Mouse (Mus musculus): Measurements from ENCODE around the gene Fads2. TPM values are rescaled to one million over a fixed set of nuclear protein-coding genes. Genes with fewer than 3 reads are reported as not detected.

The Fads2 gene
- polyA plus RNA-seq, 1 experiment, result 157 TPM

DNA sequence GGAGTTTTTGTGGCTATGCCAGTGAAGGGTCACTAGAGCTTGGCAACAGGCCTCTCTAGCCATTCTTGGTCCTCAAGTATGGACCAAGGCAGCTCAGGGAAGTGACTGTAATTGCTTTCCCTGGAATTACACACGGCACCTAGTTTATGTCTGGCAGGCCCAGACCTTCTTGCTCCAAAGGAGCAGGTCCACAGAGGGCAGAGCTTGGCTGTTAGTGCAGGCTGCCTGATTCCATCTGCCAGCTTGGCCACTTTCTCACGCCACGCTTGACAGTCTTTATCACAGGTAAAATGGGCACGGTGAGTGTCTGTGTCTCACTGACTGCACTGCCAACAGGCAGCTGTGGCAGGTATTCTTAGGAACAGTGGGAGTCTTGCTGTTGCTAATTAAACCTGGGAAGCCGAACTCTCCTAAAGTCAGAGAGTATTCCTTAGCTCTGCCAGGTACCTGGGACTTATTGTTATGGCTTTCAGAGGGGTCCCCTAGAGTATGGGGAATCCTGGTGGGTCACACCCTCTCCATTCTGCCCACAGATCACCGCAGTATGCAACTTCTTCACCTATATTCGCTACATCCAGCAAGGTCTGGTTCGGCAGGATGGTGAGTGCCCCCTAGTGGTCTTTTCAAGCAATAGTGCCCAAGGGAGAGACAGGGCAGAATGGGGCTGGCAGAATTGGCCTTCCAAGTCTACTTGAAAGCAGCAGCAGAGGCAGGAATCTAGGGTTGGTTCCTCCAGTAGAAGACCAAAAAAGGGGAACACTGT, 68.2 kb downstream of the Fads2 start:
- no peaks in the 10 kb centered on the region for H3K27me3 ChIP-seq (ENCODE audit: control insufficient read depth, insufficient read depth, insufficient read length)
- TF ChIP-seq USF1 (IDR thresholded peaks at IDR 0.05; ENCODE audit: low read depth) (no peak), CEBPB (IDR thresholded peaks at IDR 0.05; ENCODE audit: insufficient read depth, poor library complexity, severe bottlenecking) (no peak), POLR2AphosphoS2 (IDR thresholded peaks at IDR 0.05; ENCODE audit: insufficient read length, low read depth) (no peak), POLR2A (IDR thresholded peaks at IDR 0.05; ENCODE audit: insufficient read length, low read depth) (no peak), MYOD1 (IDR thresholded peaks at IDR 0.05; ENCODE audit: control insufficient read depth in 1 of 3, insufficient read length in 2 of 3, low read depth in 2 of 3) (no peak), MYOG (IDR thresholded peaks at IDR 0.05; ENCODE audit: control insufficient read depth in 1 of 3, insufficient read depth in 1 of 3, insufficient read length in 2 of 3, low read depth in 2 of 3) (no peak), REST (IDR thresholded peaks at IDR 0.05; ENCODE audit: insufficient read depth, insufficient read length) (no peak), E2F4 (IDR thresholded peaks at IDR 0.05; ENCODE audit: insufficient read depth) (no peak), SRF (IDR thresholded peaks at IDR 0.05; ENCODE audit: control insufficient read depth, insufficient read length, low read depth) (no peak), MAX (IDR thresholded peaks at IDR 0.05; ENCODE audit: low read depth) (no peak), TCF12 (IDR thresholded peaks at IDR 0.05; ENCODE audit: insufficient read depth, poor library complexity, severe bottlenecking) (no peak), TCF3 (IDR thresholded peaks at IDR 0.05; ENCODE audit: insufficient read length, low read depth) (no peak)
- H3K4me2 ChIP-seq (ENCODE audit: low read depth), result no peak overlapping the region
- no peak overlapping the region for H3ac ChIP-seq (ENCODE audit: control insufficient read depth, insufficient read length)
- no peak overlapping the region for H3K4me3 ChIP-seq
- H3K36me3 ChIP-seq (ENCODE audit: control insufficient read depth, insufficient read depth), result no peaks in the 10 kb centered on the region
- H3K79me2 ChIP-seq (ENCODE audit: control insufficient read depth, insufficient read depth), result no peaks in the 10 kb centered on the region

DNA sequence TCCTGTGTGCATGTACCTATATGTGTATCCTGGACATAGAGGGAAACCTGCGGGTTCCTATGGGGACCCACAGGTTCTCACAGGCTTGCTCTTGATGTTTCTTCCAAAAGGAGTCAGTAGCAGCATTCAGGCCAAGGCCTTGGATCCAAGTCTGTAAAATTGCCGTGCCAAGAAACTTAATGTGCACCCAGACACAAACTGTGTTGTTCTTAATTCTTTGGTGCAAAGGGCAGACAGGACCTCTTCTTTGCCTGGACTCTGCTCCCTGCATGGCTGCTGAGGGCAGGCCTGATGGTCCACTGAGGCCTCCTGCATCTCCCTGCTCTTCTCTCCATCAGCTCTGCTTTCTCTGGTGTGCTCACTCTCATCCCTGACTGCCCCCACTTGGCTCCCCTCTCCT, 71.8 kb downstream of the Fads2 start:
- Histone ChIP-seq H3K79me2 (ENCODE audit: control insufficient read depth, insufficient read depth) (no peaks in the 10 kb centered on the region), H3K4me2 (ENCODE audit: low read depth) (no peak overlapping the region), H3ac (ENCODE audit: control insufficient read depth, insufficient read length) (no peak overlapping the region), H3K4me3 (no peak overlapping the region), H3K27me3 (ENCODE audit: control insufficient read depth, insufficient read depth, insufficient read length) (no peaks in the 10 kb centered on the region), H3K36me3 (ENCODE audit: control insufficient read depth, insufficient read depth) (no peaks in the 10 kb centered on the region)
- TF ChIP-seq POLR2A (IDR thresholded peaks at IDR 0.05; ENCODE audit: insufficient read length, low read depth) (no peak), USF1 (IDR thresholded peaks at IDR 0.05; ENCODE audit: low read depth) (no peak), MYOG (IDR thresholded peaks at IDR 0.05; ENCODE audit: control insufficient read depth in 1 of 3, insufficient read depth in 1 of 3, insufficient read length in 2 of 3, low read depth in 2 of 3) (no peak), POLR2AphosphoS2 (IDR thresholded peaks at IDR 0.05; ENCODE audit: insufficient read length, low read depth) (no peak), CEBPB (IDR thresholded peaks at IDR 0.05; ENCODE audit: insufficient read depth, poor library complexity, severe bottlenecking) (no peak), MYOD1 (IDR thresholded peaks at IDR 0.05; ENCODE audit: control insufficient read depth in 1 of 3, insufficient read length in 2 of 3, low read depth in 2 of 3) (no peak), REST (IDR thresholded peaks at IDR 0.05; ENCODE audit: insufficient read depth, insufficient read length) (no peak), TCF3 (IDR thresholded peaks at IDR 0.05; ENCODE audit: insufficient read length, low read depth) (no peak), SRF (IDR thresholded peaks at IDR 0.05; ENCODE audit: control insufficient read depth, insufficient read length, low read depth) (no peak), E2F4 (IDR thresholded peaks at IDR 0.05; ENCODE audit: insufficient read depth) (no peak), MAX (IDR thresholded peaks at IDR 0.05; ENCODE audit: low read depth) (no peak)

DNA sequence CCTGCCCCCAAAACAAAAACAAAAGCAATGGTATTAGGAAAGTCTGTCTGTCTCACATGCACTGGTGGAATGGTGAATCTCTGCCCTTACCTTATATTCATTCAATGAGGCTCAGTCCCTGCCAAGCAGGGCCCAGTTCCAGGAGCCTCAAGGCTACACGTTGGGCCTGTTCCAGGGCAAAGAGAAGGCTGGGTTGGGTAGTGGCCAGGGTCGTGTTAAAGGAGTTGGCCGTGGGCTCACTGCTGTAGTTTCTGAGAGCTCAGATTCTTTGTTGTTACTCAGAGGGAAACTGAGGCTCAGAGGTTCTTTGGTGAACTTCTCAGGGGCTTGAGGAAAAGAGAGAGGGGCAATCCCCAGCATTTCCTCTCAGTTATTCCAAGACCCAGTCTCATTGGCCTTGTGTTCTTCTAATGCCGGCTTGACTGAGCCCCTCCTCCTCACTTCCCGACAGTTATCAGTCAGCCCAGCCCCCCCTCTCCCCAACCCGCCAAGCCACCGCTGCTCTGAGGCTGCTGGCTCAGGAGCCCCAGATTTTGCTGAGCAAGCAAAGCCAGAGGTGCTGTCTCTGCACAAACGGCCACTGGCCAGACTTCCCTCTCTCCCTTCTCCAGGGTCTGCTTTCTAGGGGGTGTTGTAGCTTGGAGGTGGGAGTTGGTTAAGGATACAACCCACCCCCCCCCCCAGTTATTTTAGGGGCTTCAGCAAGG, 76.2 kb downstream of the Fads2 start:
- Histone ChIP-seq H3ac (ENCODE audit: control insufficient read depth, insufficient read length) (no peak overlapping the region), H3K36me3 (ENCODE audit: control insufficient read depth, insufficient read depth) (no peaks in the 10 kb centered on the region), H3K4me3 (no peak overlapping the region), H3K4me2 (ENCODE audit: low read depth) (no peak overlapping the region), H3K27me3 (ENCODE audit: control insufficient read depth, insufficient read depth, insufficient read length) (no peaks in the 10 kb centered on the region), H3K79me2 (ENCODE audit: control insufficient read depth, insufficient read depth) (no peaks in the 10 kb centered on the region)
- no peak for TF ChIP-seq E2F4 (IDR thresholded peaks at IDR 0.05; ENCODE audit: insufficient read depth)
- TF ChIP-seq POLR2A (IDR thresholded peaks at IDR 0.05; ENCODE audit: insufficient read length, low read depth), result no peak
- no peak for TF ChIP-seq CEBPB (IDR thresholded peaks at IDR 0.05; ENCODE audit: insufficient read depth, poor library complexity, severe bottlenecking)
- TF ChIP-seq TCF3 (IDR thresholded peaks at IDR 0.05; ENCODE audit: insufficient read length, low read depth), result no peak
- no peak for TF ChIP-seq TCF12 (IDR thresholded peaks at IDR 0.05; ENCODE audit: insufficient read depth, poor library complexity, severe bottlenecking)
- TF ChIP-seq REST (IDR thresholded peaks at IDR 0.05; ENCODE audit: insufficient read depth, insufficient read length), result no peak
- no peak for TF ChIP-seq POLR2AphosphoS2 (IDR thresholded peaks at IDR 0.05; ENCODE audit: insufficient read length, low read depth)
- TF ChIP-seq USF1 (IDR thresholded peaks at IDR 0.05; ENCODE audit: low read depth), result no peak
- TF ChIP-seq MYOG (IDR thresholded peaks at IDR 0.05; ENCODE audit: control insufficient read depth in 1 of 3, insufficient read depth in 1 of 3, insufficient read length in 2 of 3, low read depth in 2 of 3), result no peak
- no peak for TF ChIP-seq MAX (IDR thresholded peaks at IDR 0.05; ENCODE audit: low read depth)
- TF ChIP-seq MYOD1 (IDR thresholded peaks at IDR 0.05; ENCODE audit: control insufficient read depth in 1 of 3, insufficient read length in 2 of 3, low read depth in 2 of 3), result no peak
- TF ChIP-seq SRF (IDR thresholded peaks at IDR 0.05; ENCODE audit: control insufficient read depth, insufficient read length, low read depth), result no peak

DNA sequence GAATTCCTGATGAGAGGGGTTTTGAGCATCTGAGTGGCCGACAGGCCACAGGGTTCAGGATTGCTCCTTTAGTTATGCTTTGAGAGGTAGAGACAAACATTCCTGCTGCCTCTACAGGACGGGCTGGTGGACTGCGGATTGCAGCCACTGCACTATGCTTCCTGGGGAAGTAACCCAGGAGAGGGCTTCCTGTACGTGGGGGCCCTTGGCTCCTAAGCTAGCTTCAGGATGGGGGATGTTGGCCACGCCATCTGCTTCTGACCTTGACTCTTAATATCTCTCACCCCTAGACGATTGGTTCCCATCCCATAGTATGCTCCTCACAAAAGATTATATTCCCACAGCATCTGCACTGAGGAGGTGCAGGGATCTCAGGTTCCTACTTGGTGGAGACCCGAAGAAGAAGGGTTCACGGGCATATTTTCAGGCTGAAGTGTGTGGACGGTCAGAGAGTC, 78.2 kb downstream of the Fads2 start:
- Histone ChIP-seq H3K4me3 (no peak overlapping the region), H3K36me3 (ENCODE audit: control insufficient read depth, insufficient read depth) (no peaks in the 10 kb centered on the region), H3K4me2 (ENCODE audit: low read depth) (no peak overlapping the region), H3ac (ENCODE audit: control insufficient read depth, insufficient read length) (no peak overlapping the region), H3K79me2 (ENCODE audit: control insufficient read depth, insufficient read depth) (no peaks in the 10 kb centered on the region), H3K27me3 (ENCODE audit: control insufficient read depth, insufficient read depth, insufficient read length) (no peaks in the 10 kb centered on the region)
- TF ChIP-seq MYOD1 (IDR thresholded peaks at IDR 0.05; ENCODE audit: control insufficient read depth in 1 of 3, insufficient read length in 2 of 3, low read depth in 2 of 3), result no peak
- no peak for TF ChIP-seq TCF3 (IDR thresholded peaks at IDR 0.05; ENCODE audit: insufficient read length, low read depth)
- no peak for TF ChIP-seq MAX (IDR thresholded peaks at IDR 0.05; ENCODE audit: low read depth)
- TF ChIP-seq USF1 (IDR thresholded peaks at IDR 0.05; ENCODE audit: low read depth), result no peak
- no peak for TF ChIP-seq SRF (IDR thresholded peaks at IDR 0.05; ENCODE audit: control insufficient read depth, insufficient read length, low read depth)
- TF ChIP-seq MYOG (IDR thresholded peaks at IDR 0.05; ENCODE audit: control insufficient read depth in 1 of 3, insufficient read depth in 1 of 3, insufficient read length in 2 of 3, low read depth in 2 of 3), result no peak
- no peak for TF ChIP-seq TCF12 (IDR thresholded peaks at IDR 0.05; ENCODE audit: insufficient read depth, poor library complexity, severe bottlenecking)
- no peak for TF ChIP-seq E2F4 (IDR thresholded peaks at IDR 0.05; ENCODE audit: insufficient read depth)
